In genomic region chr2:93076578-93076955, GRCm38 (mm10) we compare ENCODE assay signal across 16 mouse cellular contexts. TPM values are rescaled to one million over a fixed set of nuclear protein-coding genes. Genes with fewer than 3 reads are reported as not detected.
A peak's percentile ranks its signal among the peaks of the same experiment; 100 is the strongest.
DNase-seq lines count a peak whose midpoint lies in the region; ATAC-seq and TF ChIP-seq lines count a peak whose summit lies in the region.
"Had no signal": no experiment of that assay in that cellular context is flagged by ENCODE, and none has a peak within 500 bp of the region (broad histone marks: within the 10 kb centered on the region; RNA-seq: fewer than 3 reads in every experiment).

No protein-coding gene starts in this region.

- no peak overlapping the region for H3K9ac ChIP-seq in lung, postnatal 0 days (replicated peaks; ENCODE audit: low read depth)
- H3K9ac ChIP-seq in intestine, embryonic 16.5 days (ENCODE audit: low read depth, low read length): no peak overlapping the region
- H3K9ac ChIP-seq: embryonic facial prominence, embryonic 12.5 days; embryonic facial prominence, embryonic 15.5 days; forebrain, embryonic 13.5 days; heart, embryonic 13.5 days; hindbrain, embryonic 12.5 days; hindbrain, embryonic 15.5 days had no signal

- POLR2A ChIA-PET in Patski (lab: Charles Lee): no interaction called here

- H3K27ac ChIP-seq in lung, postnatal 0 days (ENCODE audit: low read length): no peak overlapping the region
- no peak overlapping the region for H3K27ac ChIP-seq in intestine, embryonic 16.5 days (ENCODE audit: low read length)
- H3K27ac ChIP-seq: embryonic facial prominence, embryonic 12.5 days; embryonic facial prominence, embryonic 15.5 days; forebrain, embryonic 13.5 days; heart, adult 2 months; heart, embryonic 10.5 days; heart, embryonic 13.5 days; hindbrain, embryonic 12.5 days; hindbrain, embryonic 15.5 days had no signal

- WGBS in lung, postnatal 0 days: 47% methylated on average over 6 of the region's 6 CpGs
- WGBS in intestine, embryonic 16.5 days: 79% methylated on average over 6 of the region's 6 CpGs

- H3K4me1 ChIP-seq in lung, postnatal 0 days (ENCODE audit: insufficient read depth, low read depth, low read length): no peaks in the 10 kb centered on the region; the same call in 1 of the 2 replicates
- H3K4me1 ChIP-seq in intestine, embryonic 16.5 days (ENCODE audit: control insufficient read depth, insufficient read depth, low read length): peaks cover 5% of the 10 kb centered on the region; the same call in 1 of the 2 replicates
- H3K4me1 ChIP-seq: heart, embryonic 13.5 days had no signal

- H3K9me3 ChIP-seq in lung, postnatal 0 days (ENCODE audit: low read length): no peaks in the 10 kb centered on the region
- no peaks in the 10 kb centered on the region for H3K9me3 ChIP-seq in intestine, embryonic 16.5 days (ENCODE audit: control insufficient read depth, low read length)
- H3K9me3 ChIP-seq: embryonic facial prominence, embryonic 12.5 days; embryonic facial prominence, embryonic 15.5 days; forebrain, embryonic 13.5 days; heart, embryonic 10.5 days; heart, embryonic 13.5 days; hindbrain, embryonic 12.5 days; hindbrain, embryonic 15.5 days had no signal

- in situ Hi-C loops in Patski (cut with MboI; ENCODE audit: low pct_unique_long_range_greater_than_20kb): no loop called here

- no peak overlapping the region for H3K4me3 ChIP-seq in lung, postnatal 0 days (ENCODE audit: low read depth, low read length)
- no peak overlapping the region for H3K4me3 ChIP-seq in intestine, embryonic 16.5 days (ENCODE audit: low read length)
- H3K4me3 ChIP-seq: embryonic facial prominence, embryonic 12.5 days; embryonic facial prominence, embryonic 15.5 days; forebrain, embryonic 13.5 days; heart, adult 2 months; heart, embryonic 10.5 days; heart, embryonic 13.5 days; hindbrain, embryonic 12.5 days; hindbrain, embryonic 15.5 days had no signal

- TF ChIP-seq CTCF in lung, postnatal 0 days (IDR thresholded peaks at IDR 0.05): no peak
- TF ChIP-seq CTCF in Patski (IDR thresholded peaks at IDR 0.05): no peak

- no peaks in the 10 kb centered on the region for H3K36me3 ChIP-seq in lung, postnatal 0 days (ENCODE audit: insufficient read depth, low read length)
- no peaks in the 10 kb centered on the region for H3K36me3 ChIP-seq in intestine, embryonic 16.5 days (ENCODE audit: control insufficient read depth, insufficient read depth, low read length)
- H3K36me3 ChIP-seq: embryonic facial prominence, embryonic 12.5 days; embryonic facial prominence, embryonic 15.5 days; heart, embryonic 10.5 days; heart, embryonic 13.5 days; hindbrain, embryonic 12.5 days; hindbrain, embryonic 15.5 days had no signal

- CTCF ChIA-PET in Patski (lab: Charles Lee): interaction anchor here (0.7 to 1.6 kb wide), 6 partner anchors 15 to 150 kb away, joined by 3 to 6 read pairs (median 3); no protein-coding TSS in a partner anchor

- TF ChIP-seq EP300 in lung, postnatal 0 days (IDR thresholded peaks at IDR 0.05): no peak

- no peak for ATAC-seq in lung, postnatal 0 days
- ATAC-seq in Patski: peak; percentile 7
- no peak for ATAC-seq in intestine, embryonic 16.5 days

- H3K27me3 ChIP-seq in lung, postnatal 0 days (replicated peaks; ENCODE audit: insufficient read depth, low read length): no peaks in the 10 kb centered on the region
- H3K27me3 ChIP-seq in Patski: peaks cover 4% of the 10 kb centered on the region
- no peaks in the 10 kb centered on the region for H3K27me3 ChIP-seq in intestine, embryonic 16.5 days (replicated peaks; ENCODE audit: control insufficient read depth, insufficient read depth, low read length)
- H3K27me3 ChIP-seq: embryonic facial prominence, embryonic 12.5 days; hindbrain, embryonic 12.5 days; hindbrain, embryonic 15.5 days had no signal

- DNase-seq in cerebellum, postnatal 10 days: peak; percentile 55 to 59
- DNase-seq in cerebellum, adult 11 months: no peak
- peak; percentile 23 to 41 for DNase-seq in kidney, postnatal 4 days
- no peak for DNase-seq in kidney, adult 8-10 months
- peak; percentile 31 for DNase-seq in lung, postnatal 10 days
- no peak for DNase-seq in lung, postnatal 0 days (ENCODE audit: low spot score)
- no peak for DNase-seq in Patski (ENCODE audit: low read depth, low spot score)

- no peak overlapping the region for H3K4me2 ChIP-seq in lung, postnatal 0 days (replicated peaks; ENCODE audit: low read depth, low read length)
- no peak overlapping the region for H3K4me2 ChIP-seq in intestine, embryonic 16.5 days (ENCODE audit: low read depth, low read length)
- H3K4me2 ChIP-seq: embryonic facial prominence, embryonic 12.5 days; embryonic facial prominence, embryonic 15.5 days; forebrain, embryonic 13.5 days; heart, embryonic 13.5 days; hindbrain, embryonic 12.5 days; hindbrain, embryonic 15.5 days had no signal

RNA-seq across cellular contexts. Expression of gene Prdm11, which starts 30.6 kb away (rescaled TPM):
- polyA plus RNA-seq in lung, postnatal 0 days (2015; fragmentation: Nextera tagmentation; extraction: Ambion mirVana): 3.7 and 4.5 TPM in 2 replicates
- 4.8 TPM for polyA plus RNA-seq in Patski (2021)
- polyA plus RNA-seq in intestine, embryonic 16.5 days (2015; fragmentation: Nextera tagmentation; extraction: Ambion mirVana): 7.1 and 7.3 TPM in 2 replicates

Comparison
In these comparisons a context has a peak if more than half of its experiments do, and no peak if none do; other contexts are left out.
1. DNase-seq: peak in cerebellum, postnatal 10 days (2 of 2), kidney, postnatal 4 days (2 of 2) and lung, postnatal 10 days (single experiment); none in cerebellum, adult 11 months (single experiment), kidney, adult 8-10 months (0 of 2), lung, postnatal 0 days (single experiment) and Patski (single experiment).